Mouse (Mus musculus): ENCODE data around the gene 1700092M07Rik. TPM values are rescaled to one million over a fixed set of nuclear protein-coding genes. Genes with fewer than 3 reads are reported as not detected.
"Not testable (repeated sequence)": the region's sequence is repeated elsewhere in the genome, so short reads cannot be mapped to it uniquely, and the experiment has no call there.

The 1700092M07Rik gene
- total RNA-seq, 2 experiments from 2014 or later: 2.5 TPM; not detected in 1

- ATAC-seq (replicated peaks; ENCODE audit: poor library complexity, severe bottlenecking): no peak
These were observed 24.4 kb upstream of the 1700092M07Rik start for GRCm38 (mm10) chr19:8715868-8716766.

GRCm38 (mm10) chr19:8716767-8717475 lies 23.6 kb upstream of the 1700092M07Rik start:
- no peak for ATAC-seq (replicated peaks; ENCODE audit: poor library complexity, severe bottlenecking)

DNA sequence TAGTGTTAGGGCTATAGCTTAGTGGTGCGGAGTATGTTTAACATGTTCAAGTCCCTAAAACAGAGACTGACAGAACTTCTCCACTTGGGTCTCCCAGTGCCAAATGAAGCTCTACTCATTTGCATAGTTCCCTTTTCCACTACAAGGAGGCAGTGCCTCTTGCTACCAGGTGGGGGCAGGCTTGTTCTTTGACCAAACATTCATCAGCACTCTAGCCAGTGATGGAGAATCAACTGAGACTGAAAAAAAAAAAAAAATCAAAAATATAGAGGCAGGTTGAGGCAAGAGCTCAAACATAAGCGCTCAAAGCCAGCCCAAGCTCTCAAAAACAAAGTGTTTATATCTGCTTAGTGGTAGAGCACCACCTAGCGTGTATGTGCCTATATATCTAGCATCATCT lies 22.2 kb upstream of the 1700092M07Rik start:
- ATAC-seq (replicated peaks; ENCODE audit: poor library complexity, severe bottlenecking): peak; percentile 30

- not testable (repeated sequence) for ATAC-seq (replicated peaks; ENCODE audit: poor library complexity, severe bottlenecking)
These were observed 21.5 kb upstream of the 1700092M07Rik start for GRCm38 (mm10) chr19:8719037-8719436.

- ATAC-seq (replicated peaks; ENCODE audit: poor library complexity, severe bottlenecking): no peak
These were observed 19.1 kb upstream of the 1700092M07Rik start for GRCm38 (mm10) chr19:8721378-8721777.

- ATAC-seq (replicated peaks; ENCODE audit: poor library complexity, severe bottlenecking): no peak
These were observed 18.5 kb upstream of the 1700092M07Rik start for GRCm38 (mm10) chr19:8722021-8722420.

GRCm38 (mm10) chr19:8722559-8722906 lies 18.0 kb upstream of the 1700092M07Rik start:
- no peak for ATAC-seq (replicated peaks; ENCODE audit: poor library complexity, severe bottlenecking)

GRCm38 (mm10) chr19:8722907-8723573 lies 17.5 kb upstream of the 1700092M07Rik start, which contains the start of gene Slc3a2:
Gene Slc3a2, minus strand, starts transcription at chr19:8723369.
- peak; percentile 82 for ATAC-seq (replicated peaks; ENCODE audit: poor library complexity, severe bottlenecking)

- peak; percentile 17 for ATAC-seq (replicated peaks; ENCODE audit: poor library complexity, severe bottlenecking)
These were observed 16.8 kb upstream of the 1700092M07Rik start for GRCm38 (mm10) chr19:8723574-8724346.

- no peak for ATAC-seq (replicated peaks; ENCODE audit: poor library complexity, severe bottlenecking)
These were observed 16.1 kb upstream of the 1700092M07Rik start for GRCm38 (mm10) chr19:8724392-8724791.

- ATAC-seq (replicated peaks; ENCODE audit: poor library complexity, severe bottlenecking): no peak
These were observed 15.4 kb upstream of the 1700092M07Rik start for GRCm38 (mm10) chr19:8725081-8725613.

GRCm38 (mm10) chr19:8726609-8727390 lies 13.7 kb upstream of the 1700092M07Rik start:
- ATAC-seq (replicated peaks; ENCODE audit: poor library complexity, severe bottlenecking): no peak

DNA sequence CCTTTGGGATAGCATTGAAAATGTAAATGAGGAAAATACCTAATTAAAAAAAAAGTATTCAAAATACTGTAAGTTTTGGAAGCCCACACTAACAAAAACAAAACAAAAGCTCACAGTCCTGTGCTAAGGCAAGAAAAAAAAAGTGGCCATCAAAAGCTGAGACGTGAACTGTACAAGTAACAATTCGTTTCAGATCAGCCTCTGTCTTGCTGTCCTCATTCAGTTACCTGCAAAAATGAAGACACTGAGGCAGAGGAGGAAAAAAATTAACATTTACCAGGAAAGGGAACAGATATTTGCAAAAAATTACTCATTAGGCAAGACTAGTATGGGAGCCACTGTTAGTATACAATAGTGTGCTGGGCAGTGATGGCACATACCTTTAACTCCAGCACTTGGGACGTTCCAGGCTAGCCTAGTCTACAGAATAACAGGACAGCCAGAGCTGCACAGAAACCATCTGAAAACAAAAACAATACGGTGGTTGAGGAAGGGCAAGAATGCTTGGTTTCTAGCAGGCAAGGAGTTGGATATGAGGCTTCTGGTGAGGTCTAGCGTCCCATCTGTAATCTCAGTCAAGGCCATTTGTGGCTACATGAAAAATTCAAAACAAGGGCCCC lies 12.9 kb upstream of the 1700092M07Rik start:
- ATAC-seq (replicated peaks; ENCODE audit: poor library complexity, severe bottlenecking): no peak

GRCm38 (mm10) chr19:8728335-8729099 lies 12.0 kb upstream of the 1700092M07Rik start:
- not testable (repeated sequence) for ATAC-seq (replicated peaks; ENCODE audit: poor library complexity, severe bottlenecking)

GRCm38 (mm10) chr19:8734334-8734733 lies 6.2 kb upstream of the 1700092M07Rik start:
- ATAC-seq (replicated peaks; ENCODE audit: poor library complexity, severe bottlenecking): no peak

DNA sequence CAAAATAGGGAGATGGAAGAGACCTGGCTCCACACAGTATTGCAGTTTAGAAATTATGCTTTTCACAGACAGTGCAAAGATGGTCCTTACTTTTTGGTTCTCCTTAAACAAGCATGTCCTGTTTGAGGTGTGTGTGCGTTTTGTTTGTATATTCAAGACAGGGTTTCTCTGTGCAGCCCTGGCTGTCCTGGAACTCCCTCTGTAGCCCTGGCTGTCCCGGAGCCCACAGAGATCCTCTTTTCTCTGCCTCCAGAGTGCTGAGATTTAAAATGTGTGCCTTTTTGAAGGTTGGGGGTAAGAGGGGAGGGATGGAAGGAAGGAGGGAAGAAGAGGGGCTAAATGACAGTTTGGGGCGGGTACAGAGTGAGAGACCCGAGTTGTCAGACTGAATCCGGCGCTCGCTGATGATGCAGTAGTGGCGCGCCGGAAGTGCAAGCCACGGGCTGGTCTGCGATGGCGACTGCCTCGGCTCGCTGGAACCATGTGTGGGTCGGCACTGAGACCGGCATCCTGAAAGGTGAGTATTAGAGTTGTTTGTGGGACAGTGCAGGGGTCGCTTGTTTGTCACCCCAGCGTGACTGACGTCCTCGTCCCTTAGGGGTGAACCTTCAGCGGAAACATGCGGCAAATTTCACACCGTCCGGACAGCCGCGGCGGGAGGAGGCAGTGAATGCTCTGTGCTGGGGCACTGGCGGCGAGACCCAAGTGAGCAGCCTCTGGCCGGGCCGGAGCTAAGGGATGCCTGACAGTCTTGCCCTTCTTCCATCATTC lies 4.9 kb upstream of the 1700092M07Rik start, which contains the start of gene Wdr74:
Gene Wdr74 (plus strand): TSS at position 439 of the 771 bp plus-strand sequence.
- ATAC-seq (replicated peaks; ENCODE audit: poor library complexity, severe bottlenecking): peak; percentile 99

DNA sequence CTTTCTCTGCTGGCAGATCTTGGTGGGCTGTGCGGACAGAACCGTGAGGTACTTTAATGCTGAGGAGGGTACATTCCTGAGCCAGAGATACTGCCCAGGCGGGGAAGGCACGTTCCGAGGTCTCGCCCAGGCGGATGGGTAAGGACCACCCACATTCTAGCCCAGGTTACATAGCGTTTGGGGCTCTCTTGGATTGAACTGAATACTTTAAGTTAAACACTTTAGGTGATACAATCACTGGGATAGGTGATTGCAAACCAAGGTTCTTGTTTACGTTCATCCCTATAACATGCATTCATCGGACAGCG lies 4.4 kb upstream of the 1700092M07Rik start:
- peak; percentile 20 for ATAC-seq (replicated peaks; ENCODE audit: poor library complexity, severe bottlenecking)
